Mouse (Mus musculus) kidney, adult 2 months (tissue): ENCODE results near the gene Rad50.

Experiments
- CTCF ChIP-seq: fragments of 200-500 bp; conservative IDR thresholded peaks from 2 replicates; pipeline ENCODE4 v1.5.1; 2011; ENCODE audit warnings: low read depth, mild to moderate bottlenecking, control low read depth, low read length, moderate library complexity, mixed read lengths; ENCODE audit not compliant: insufficient read depth, insufficient read length
- POLR2A ChIP-seq: fragments of 200-500 bp; IDR thresholded peaks from one replicate; pipeline ENCODE4 v1.6.1; 2011; ENCODE audit warnings: low read depth, low read length, control low read depth

DNA sequence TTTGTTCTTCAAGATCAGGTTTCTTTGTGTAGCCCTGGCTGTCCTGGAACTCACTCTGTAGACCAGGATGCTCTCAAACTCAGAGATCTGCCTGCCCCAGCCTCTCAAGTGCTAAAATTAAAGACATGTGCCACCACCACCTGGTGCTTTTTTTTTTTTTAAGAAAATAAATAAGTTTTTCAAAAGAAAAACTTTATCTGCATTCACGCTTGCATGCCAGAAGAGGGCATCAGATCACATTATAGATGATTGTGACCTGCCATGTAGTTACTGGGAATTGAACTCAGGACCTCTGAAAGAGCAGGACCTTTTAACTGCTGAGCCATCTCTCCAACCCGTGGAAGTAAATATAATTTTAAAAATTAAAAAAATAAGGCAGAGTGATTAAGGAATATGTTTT is 38.1 kb upstream of the Rad50 start:
- TF ChIP-seq POLR2A (no peak), CTCF (no peak)
